Mouse (Mus musculus): ENCODE data around the gene Padi6. TPM values are rescaled to one million over a fixed set of nuclear protein-coding genes. Genes with fewer than 3 reads are reported as not detected.

Padi6 gene
- polyA plus RNA-seq, 1 experiment from 2014 or later, result not detected

Small RNAs within 50 kb of the gene (microRNA-seq; reads per million reads assigned to microRNA genes)
- gene Gm23045, result not detected
- not detected for gene Gm25951

Other genes with a start within 250 kb of the Padi6 start
- gene Arhgef10l, start 76.6 kb downstream of the Padi6 start, polyA plus RNA-seq (2016; fragmentation: Nextera tagmentation; extraction: Ambion mirVana), result 34.2 and 36.5 TPM in 2 replicates
- gene Rcc2, start 42.1 kb downstream of the Padi6 start, polyA plus RNA-seq (2016; fragmentation: Nextera tagmentation; extraction: Ambion mirVana), result 72.2 and 75.5 TPM in 2 replicates
- gene Padi4, start 31.6 kb upstream of the Padi6 start, polyA plus RNA-seq (2016; fragmentation: Nextera tagmentation; extraction: Ambion mirVana), result 0.10 and 0.47 TPM in 2 replicates
- 0.05 TPM in 1 of 2 replicates, not detected in the other for gene Padi3, start 68.0 kb upstream of the Padi6 start, polyA plus RNA-seq (2016; fragmentation: Nextera tagmentation; extraction: Ambion mirVana)
- 0.06 TPM in 1 of 2 replicates, not detected in the other for gene Padi1, start 103.1 kb upstream of the Padi6 start, polyA plus RNA-seq (2016; fragmentation: Nextera tagmentation; extraction: Ambion mirVana)
- 0.39 and 0.89 TPM in 2 replicates for gene Padi2, start 163.7 kb upstream of the Padi6 start, polyA plus RNA-seq (2016; fragmentation: Nextera tagmentation; extraction: Ambion mirVana)
- gene Sdhb, start 218.6 kb upstream of the Padi6 start, polyA plus RNA-seq (2016; fragmentation: Nextera tagmentation; extraction: Ambion mirVana), result 394 and 399 TPM in 2 replicates
- 93.4 and 97.2 TPM in 2 replicates for gene Atp13a2, start 244.2 kb upstream of the Padi6 start, polyA plus RNA-seq (2016; fragmentation: Nextera tagmentation; extraction: Ambion mirVana)

Measured in midbrain, embryonic 12.5 days (tissue).